Mouse (Mus musculus) left cerebral cortex, postnatal 36 days (tissue): ENCODE measurements around the gene Cchcr1. TPM values are rescaled to one million over a fixed set of nuclear protein-coding genes. Genes with fewer than 3 reads are reported as not detected.

ENCODE experiments used
- DNase-seq, 2 experiments: peaks; one replicate each; pipeline ENCODE4 v3.0.0; 2021 to 2022; ENCODE audit warnings: low spot score in 2 of 2, mixed read lengths in 1 of 2
- intact Hi-C: fragments of 180-260 bp; cut with DNase I; formaldehyde crosslinking; loops from one replicate; pipeline ENCODE4 v1.15.1; 2025
- total RNA-seq, 2 experiments: library from RNA; stranded (reverse); gene quantifications; 2 replicates each; pipeline ENCODE4 v1.2.3; 2021

The Cchcr1 gene
- total RNA-seq, 2 experiments from 2014 or later, result 10.1 to 15.2 TPM

- intact Hi-C loops, result no loop called here
Measured at GRCm38 (mm10) chr17:35550143-35550494, 33.2 kb downstream of the Cchcr1 start.

GRCm38 (mm10) chr17:35550871-35551270, 34.0 kb downstream of the Cchcr1 start:
- no peak for DNase-seq
- intact Hi-C loops, result no loop called here

More at GRCm38 (mm10) chr17:35550143-35550494, 33.2 kb downstream of the Cchcr1 start:
- no peak for DNase-seq

- intact Hi-C loops, result no loop called here
- no peak for DNase-seq
Measured at GRCm38 (mm10) chr17:35551881-35552414, 35.0 kb downstream of the Cchcr1 start, which contains the start of gene Cdsn. Cdsn (plus strand) TSS chr17:35552128.

- intact Hi-C loops, result no loop called here
- DNase-seq, result no peak
Measured at GRCm38 (mm10) chr17:35554321-35554720, 37.4 kb downstream of the Cchcr1 start.

- no peak for DNase-seq
- intact Hi-C loops, result no loop called here
Measured at GRCm38 (mm10) chr17:35554761-35555397, 38.0 kb downstream of the Cchcr1 start.

- DNase-seq, result no peak
- intact Hi-C loops, result no loop called here
Measured at GRCm38 (mm10) chr17:35556186-35556765, 39.4 kb downstream of the Cchcr1 start.

GRCm38 (mm10) chr17:35556812-35557211, 39.9 kb downstream of the Cchcr1 start:
- no peak for DNase-seq
- intact Hi-C loops, result no loop called here

- intact Hi-C loops, result no loop called here
- no peak for DNase-seq
Measured at GRCm38 (mm10) chr17:35557351-35557750, 40.5 kb downstream of the Cchcr1 start.

GRCm38 (mm10) chr17:35558216-35558615, 41.3 kb downstream of the Cchcr1 start:
- DNase-seq, result no peak
- intact Hi-C loops, result no loop called here

GRCm38 (mm10) chr17:35567150-35567549, 50.2 kb downstream of the Cchcr1 start, which contains the start of gene 2300002M23Rik:
2300002M23Rik (plus strand) TSS chr17:35567450.
- no peak for DNase-seq
- intact Hi-C loops, result no loop called here

- no peak for DNase-seq
Measured at GRCm38 (mm10) chr17:35567767-35568166, 50.9 kb downstream of the Cchcr1 start.

GRCm38 (mm10) chr17:35569091-35569944, 52.4 kb downstream of the Cchcr1 start:
- intact Hi-C loops, result no loop called here
- no peak for DNase-seq

More at GRCm38 (mm10) chr17:35567767-35568166, 50.9 kb downstream of the Cchcr1 start:
- intact Hi-C loops, result no loop called here

GRCm38 (mm10) chr17:35570836-35571235, 53.9 kb downstream of the Cchcr1 start:
- no peak for DNase-seq
- intact Hi-C loops, result no loop called here

GRCm38 (mm10) chr17:35571477-35571876, 54.6 kb downstream of the Cchcr1 start:
- intact Hi-C loops, result no loop called here
- no peak for DNase-seq

- intact Hi-C loops, result no loop called here
- peak; percentile 41 to 64 for DNase-seq
Measured at GRCm38 (mm10) chr17:35578211-35578610, 61.3 kb downstream of the Cchcr1 start.

Other genes with a start within 250 kb of the Cchcr1 start
- gene H2-Q1, start 196.7 kb upstream of the Cchcr1 start, total RNA-seq, result under 1 TPM; 0.39 to 0.74 TPM
- under 1 TPM in 1 of 2 experiments, not detected in 1; 0.43 TPM for gene H2-Q2, start 174.9 kb upstream of the Cchcr1 start, total RNA-seq
- 1 to 10 TPM; 1.7 to 1.9 TPM for gene H2-Q4, start 137.5 kb upstream of the Cchcr1 start, total RNA-seq
- under 1 TPM in 1 of 2 experiments, not detected in 1; 0.52 TPM for gene H2-Q6, start 92.2 kb upstream of the Cchcr1 start, total RNA-seq
- gene H2-Q7, start 77.9 kb upstream of the Cchcr1 start, total RNA-seq, result under 1 TPM; 0.36 to 0.37 TPM
- gene H2-Q10, start 47.0 kb upstream of the Cchcr1 start, total RNA-seq, result under 1 TPM in 1 of 2 experiments, not detected in 1; 0.27 TPM
- not detected for gene Pou5f1, start 11.1 kb upstream of the Cchcr1 start, total RNA-seq
- 10 to 100 TPM in 1 of 2 experiments, 1 to 10 TPM in 1; 9.0 to 13.4 TPM for gene Tcf19, start 276 bp upstream of the Cchcr1 start, total RNA-seq
- 1 to 10 TPM in 1 of 2 experiments, under 1 TPM in 1; 0.79 to 2.5 TPM for gene Psors1c2, start 16.1 kb downstream of the Cchcr1 start, total RNA-seq
- gene Cdsn, start 35.0 kb downstream of the Cchcr1 start, total RNA-seq, result 1 to 10 TPM; 1.4 to 1.6 TPM
- not detected for gene 2300002M23Rik, start 50.4 kb downstream of the Cchcr1 start, total RNA-seq
- not detected for gene Sfta2, start 84.4 kb downstream of the Cchcr1 start, total RNA-seq
- gene Gm9573, start 109.5 kb downstream of the Cchcr1 start, total RNA-seq, result not detected
- gene Mucl3, start 126.6 kb downstream of the Cchcr1 start, total RNA-seq, result not detected
- 10 to 100 TPM; 30.1 to 40.0 TPM for gene Vars2, start 150.5 kb downstream of the Cchcr1 start, total RNA-seq
- 10 to 100 TPM; 26.8 to 29.9 TPM for gene Gtf2h4, start 156.6 kb downstream of the Cchcr1 start, total RNA-seq
- gene Ddr1, start 187.5 kb downstream of the Cchcr1 start, total RNA-seq, result 10 to 100 TPM; 52.5 to 69.9 TPM